Mouse (Mus musculus) thymus, adult 2 months (tissue): ENCODE measurements around the gene Pex3. TPM values are rescaled to one million over a fixed set of nuclear protein-coding genes. Genes with fewer than 3 reads are reported as not detected.

ENCODE experiments used
- DNase-seq: peaks from one replicate; pipeline ENCODE4 v3.0.0; 2021
- H3K27ac ChIP-seq: fragments of 200-500 bp; 2 replicates; pipeline ENCODE4 v1.5.1; 2012; ENCODE audit warnings: low read length, control low read depth; ENCODE audit not compliant: control insufficient read depth, insufficient read depth
- H3K27me3 ChIP-seq: fragments of 200-500 bp; 2 replicates; pipeline ENCODE4 v1.6.1; 2012; ENCODE audit warnings: mild to moderate bottlenecking, low read length, moderate library complexity, mixed read lengths; ENCODE audit not compliant: control insufficient read depth, insufficient read depth
- H3K36me3 ChIP-seq: fragments of 200-500 bp; 2 replicates; pipeline ENCODE4 v1.6.1; 2012; ENCODE audit warnings: mild to moderate bottlenecking, low read length, moderate library complexity; ENCODE audit not compliant: control insufficient read depth, insufficient read depth
- H3K4me1 ChIP-seq: fragments of 200-500 bp; replicated peaks from 2 replicates; pipeline ENCODE4 v1.6.1; 2012; ENCODE audit warnings: low read length; ENCODE audit not compliant: control insufficient read depth, insufficient read depth
- H3K4me3 ChIP-seq: fragments of 200-500 bp; 2 replicates; pipeline ENCODE4 v1.5.1; 2012; ENCODE audit warnings: mild to moderate bottlenecking, low read length, control low read depth, moderate library complexity; ENCODE audit not compliant: control insufficient read depth, insufficient read depth
- CTCF ChIP-seq: fragments of 200-500 bp; IDR thresholded peaks from 2 replicates; pipeline ENCODE4 v1.5.1; 2012; ENCODE audit warnings: mild to moderate bottlenecking, control low read depth, low read length, moderate library complexity, borderline replicate concordance; ENCODE audit not compliant: control insufficient read depth, poor library complexity, insufficient read depth; ENCODE audit errors: extremely low read depth
- POLR2A ChIP-seq: fragments of 200-500 bp; IDR thresholded peaks from 2 replicates; pipeline ENCODE4 v1.6.1; 2012; ENCODE audit warnings: mild to moderate bottlenecking, low read length, control low read depth, moderate library complexity; ENCODE audit not compliant: control insufficient read depth, poor library complexity, insufficient read depth; ENCODE audit errors: extremely low read depth
- WGBS: fragments of 180-500 bp; shearing (Covaris S2); methylation state at CpG from one replicate; pipeline ENCODE4 v1.1.7; 2018; 5-methylcytosine and 5-hydroxymethylcytosine counted together
- polyA plus RNA-seq: library from polyadenylated mRNA; depleted of rRNA; stranded (reverse); fragments of >200 nt; gene quantifications from 2 replicates; pipeline ENCODE4 v1.2.3, GENCODE M21; 2012

Pex3 gene
- polyA plus RNA-seq, 1 experiment: 9.1 TPM

DNA sequence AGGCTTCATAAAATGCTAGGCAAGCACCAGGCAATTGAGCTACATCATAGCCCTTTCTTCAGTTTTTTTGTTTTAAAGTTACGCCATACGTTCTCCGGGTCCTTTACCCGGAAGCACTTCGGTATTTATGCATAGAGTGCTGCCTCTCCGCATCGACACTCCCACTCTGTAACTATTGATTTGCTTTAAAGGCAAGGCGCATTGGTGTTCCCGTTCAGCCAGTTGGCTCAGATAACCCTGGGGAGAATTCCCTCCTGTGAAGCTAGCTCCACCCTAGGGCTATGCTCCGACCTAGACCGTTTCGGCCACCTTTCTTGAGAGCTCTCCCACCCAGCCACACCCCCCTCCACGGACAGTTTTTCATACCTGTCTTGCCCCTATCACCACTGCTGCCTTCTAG, 13.5 kb upstream of the Pex3 start:
- Histone ChIP-seq H3K36me3 (no peaks in the 10 kb centered on the region), H3K4me1 (no peaks in the 10 kb centered on the region), H3K27ac (no peak overlapping the region), H3K4me3 (no peak overlapping the region), H3K27me3 (no peaks in the 10 kb centered on the region)
- WGBS: 92% methylated on average over 13 of the region's 13 CpGs
- DNase-seq: no peak
- TF ChIP-seq POLR2A: no peak
- no peak for TF ChIP-seq CTCF

DNA sequence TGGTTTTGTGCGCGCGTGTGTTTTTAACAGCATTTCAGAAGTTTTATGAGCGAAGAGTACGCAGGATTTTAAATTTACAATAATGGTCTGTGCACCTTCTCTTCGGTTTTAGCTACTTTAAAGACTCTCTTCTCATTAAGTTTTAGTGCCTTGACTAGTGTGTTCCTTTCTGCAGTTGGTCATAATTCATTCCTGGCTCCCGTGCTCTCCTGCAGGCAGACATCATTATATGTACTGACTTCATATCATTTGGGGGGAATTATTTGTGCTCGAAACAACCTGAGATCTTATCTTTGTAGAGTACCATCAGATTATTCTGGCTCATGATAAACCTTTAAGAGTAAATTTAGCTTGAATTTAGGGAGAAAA, 12.1 kb upstream of the Pex3 start:
- H3K27me3 ChIP-seq: no peaks in the 10 kb centered on the region
- no peak overlapping the region for H3K4me3 ChIP-seq
- no peak for TF ChIP-seq CTCF
- TF ChIP-seq POLR2A: no peak
- WGBS: 52% methylated on average over 8 of the region's 8 CpGs
- H3K27ac ChIP-seq: no peak overlapping the region
- H3K36me3 ChIP-seq: no peaks in the 10 kb centered on the region; the same call in 1 of the 2 replicates
- DNase-seq: no peak
- no peaks in the 10 kb centered on the region for H3K4me1 ChIP-seq

DNA sequence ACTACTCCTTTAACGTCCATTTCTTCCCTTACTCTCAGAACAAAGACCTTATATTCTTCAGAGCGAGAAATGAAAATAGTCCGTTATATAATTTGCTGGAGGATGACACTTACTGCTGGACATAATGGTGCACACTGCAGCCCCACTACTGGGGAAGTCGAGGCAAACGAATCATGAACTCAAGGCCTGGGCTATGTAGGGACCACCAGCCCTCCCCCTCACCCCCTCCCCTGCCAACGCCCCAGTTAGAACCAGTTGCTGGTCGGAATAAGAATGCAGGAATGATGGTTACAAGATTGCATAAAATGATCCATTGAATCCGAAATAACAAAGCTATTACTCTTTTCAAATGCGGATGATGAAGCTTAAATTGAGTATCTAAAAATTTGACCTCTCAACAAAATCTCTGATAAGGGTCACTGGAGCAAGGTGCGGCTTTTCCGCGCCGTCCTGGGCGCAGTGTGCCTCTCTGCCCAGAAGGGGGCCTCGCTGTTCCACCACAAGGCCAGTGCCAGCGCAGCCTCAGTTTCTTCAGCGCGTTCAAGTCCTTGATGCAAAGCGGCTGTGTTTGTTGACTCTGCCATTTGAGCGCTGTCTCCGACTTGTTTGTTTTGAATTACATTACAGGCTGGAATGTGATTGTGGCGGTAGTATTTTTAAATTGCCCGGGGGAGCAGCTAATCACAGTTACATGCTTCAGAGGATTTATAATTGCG, 11.6 kb upstream of the Pex3 start:
- H3K4me3 ChIP-seq: no peak overlapping the region
- 38% methylated on average over 24 of the region's 24 CpGs for WGBS
- TF ChIP-seq POLR2A: no peak
- peak; percentile 88 for TF ChIP-seq CTCF

DNA sequence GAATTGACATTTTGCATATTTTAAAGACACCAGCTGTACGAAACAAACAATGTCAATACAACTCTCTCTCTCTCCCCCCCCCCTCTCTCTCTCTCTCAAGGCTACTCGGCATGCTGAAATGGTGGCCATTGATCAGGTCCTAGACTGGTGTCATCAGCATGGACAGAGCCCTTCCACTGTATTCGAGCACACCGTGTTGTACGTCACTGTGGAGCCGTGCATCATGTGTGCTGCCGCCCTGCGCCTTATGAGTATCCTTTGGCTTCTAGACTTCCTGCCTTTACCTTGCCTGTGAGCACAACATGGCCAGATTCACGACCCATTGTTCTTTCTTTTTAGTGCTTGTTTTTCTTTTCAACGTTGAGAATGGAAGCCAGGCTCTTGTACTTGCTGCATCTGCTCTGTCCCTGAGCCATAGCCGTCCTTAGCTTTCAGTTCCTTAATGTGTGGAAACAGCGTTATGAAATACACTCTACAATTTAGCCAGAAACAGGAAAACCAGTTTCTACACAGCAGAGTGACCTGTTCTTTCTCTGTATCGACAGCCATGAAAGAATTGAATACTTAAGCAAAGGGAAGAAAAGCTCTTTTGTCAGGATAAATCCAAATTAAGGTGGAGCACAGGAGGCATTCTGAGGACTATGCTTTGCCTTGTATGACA, 7.2 kb upstream of the Pex3 start:
- H3K4me1 ChIP-seq: no peaks in the 10 kb centered on the region
- no peaks in the 10 kb centered on the region for H3K27me3 ChIP-seq
- TF ChIP-seq POLR2A (no peak), CTCF (no peak)
- no peak overlapping the region for H3K27ac ChIP-seq
- DNase-seq: no peak
- no peak overlapping the region for H3K4me3 ChIP-seq
- no peaks in the 10 kb centered on the region; the same call in 1 of the 2 replicates for H3K36me3 ChIP-seq
- 90% methylated on average over 13 of the region's 13 CpGs for WGBS

More for the DNA sequence above, 11.6 kb upstream of the Pex3 start:
- no peak overlapping the region for H3K27ac ChIP-seq
- no peaks in the 10 kb centered on the region for H3K27me3 ChIP-seq
- H3K36me3 ChIP-seq: no peaks in the 10 kb centered on the region; the same call in 1 of the 2 replicates
- H3K4me1 ChIP-seq: no peaks in the 10 kb centered on the region
- DNase-seq: peak; percentile 72

DNA sequence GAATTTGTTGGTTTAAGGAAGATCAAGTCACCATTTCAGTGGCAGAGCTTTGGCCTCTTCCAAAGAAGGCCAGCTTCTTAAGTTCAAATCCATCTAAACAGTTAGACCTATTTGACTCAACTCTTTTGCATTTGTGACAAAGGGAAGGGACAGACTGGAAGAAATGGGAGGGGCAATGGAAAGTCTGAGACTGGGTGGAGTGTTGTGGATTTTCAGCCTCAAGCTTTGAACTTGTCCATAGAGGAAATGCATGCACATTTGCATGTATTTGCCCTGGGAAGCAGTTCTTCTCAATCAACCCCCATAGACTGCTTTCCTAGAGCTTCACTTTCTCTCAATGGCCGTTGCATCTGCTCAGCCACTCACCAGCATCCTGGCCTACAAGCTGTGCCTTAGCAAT, 1.4 kb upstream of the Pex3 start:
- no peaks in the 10 kb centered on the region for H3K4me1 ChIP-seq
- no peak overlapping the region for H3K27ac ChIP-seq
- DNase-seq: no peak
- WGBS: 97% methylated on average over 1 of the region's 1 CpGs
- no peak for TF ChIP-seq CTCF
- TF ChIP-seq POLR2A: no peak
- H3K27me3 ChIP-seq: no peaks in the 10 kb centered on the region
- no peaks in the 10 kb centered on the region for H3K36me3 ChIP-seq
- no peak overlapping the region for H3K4me3 ChIP-seq

DNA sequence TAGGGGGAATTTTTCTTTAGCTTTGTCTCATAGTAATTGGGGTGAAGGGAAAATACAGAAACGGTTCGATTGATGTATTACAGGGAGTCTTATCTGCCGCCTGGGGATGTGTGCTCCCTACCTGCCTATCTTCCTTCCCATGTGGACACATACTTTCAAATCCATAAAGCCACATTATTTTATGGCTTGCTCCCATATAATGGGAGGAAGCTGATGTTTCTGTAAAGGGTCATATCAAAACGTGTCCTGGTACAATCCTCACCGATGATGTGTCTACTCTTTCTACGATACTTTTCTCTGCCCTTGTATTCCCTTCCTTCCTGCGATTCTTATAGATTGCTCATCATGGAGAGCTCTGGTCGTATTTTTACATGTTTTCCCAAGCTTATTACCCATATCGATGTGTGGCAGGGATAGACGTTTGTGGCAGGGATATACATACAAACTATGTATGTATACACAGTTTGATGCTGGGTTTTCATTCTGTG, 600 bp upstream of the Pex3 start:
- H3K36me3 ChIP-seq: no peaks in the 10 kb centered on the region
- peak overlapping the region; percentile 98 for H3K4me3 ChIP-seq
- no peak overlapping the region for H3K27ac ChIP-seq
- H3K4me1 ChIP-seq: no peaks in the 10 kb centered on the region
- DNase-seq: no peak
- no peak for TF ChIP-seq POLR2A
- no peak for TF ChIP-seq CTCF
- 13% methylated on average over 10 of the region's 10 CpGs for WGBS
- H3K27me3 ChIP-seq: no peaks in the 10 kb centered on the region

DNA sequence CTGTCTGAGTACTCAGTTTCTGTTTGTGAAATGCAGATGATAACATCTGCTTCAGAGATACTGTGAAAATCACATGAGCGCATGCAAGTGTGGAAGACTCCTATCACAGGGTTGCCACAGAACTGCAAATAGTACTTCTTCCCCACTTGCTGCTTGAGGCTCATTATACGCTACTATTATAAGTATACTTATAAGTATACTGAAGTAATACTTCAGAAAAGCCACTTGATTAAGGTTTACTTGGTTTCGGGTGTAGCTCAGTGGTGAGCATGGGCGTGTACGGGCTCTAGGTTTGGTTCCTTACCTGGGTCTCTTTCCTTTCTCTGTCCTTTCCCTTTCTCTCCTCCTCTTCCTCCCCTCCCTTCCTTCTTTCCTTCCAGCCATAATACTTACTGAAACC, 11.2 kb downstream of the Pex3 start:
- DNase-seq: no peak
- 96% methylated on average over 5 of the region's 5 CpGs for WGBS
- H3K36me3 ChIP-seq: peaks cover 21% of the 10 kb centered on the region
- H3K27me3 ChIP-seq: no peaks in the 10 kb centered on the region
- no peak overlapping the region for H3K27ac ChIP-seq
- no peaks in the 10 kb centered on the region for H3K4me1 ChIP-seq
- H3K4me3 ChIP-seq: no peak overlapping the region
- no peak for TF ChIP-seq POLR2A
- no peak for TF ChIP-seq CTCF
